Mouse (Mus musculus): ENCODE data around the gene Art3.

The Art3 gene

GRCm38 (mm10) chr5:92430723-92431122, 99.1 kb downstream of the Art3 start:
- no peak for DNase-seq

GRCm38 (mm10) chr5:92431611-92432010, 100.0 kb downstream of the Art3 start:
- no peak for DNase-seq

GRCm38 (mm10) chr5:92434070-92434469, 102.4 kb downstream of the Art3 start:
- DNase-seq: no peak

GRCm38 (mm10) chr5:92434571-92434985, 103.0 kb downstream of the Art3 start:
- no peak for DNase-seq

GRCm38 (mm10) chr5:92435025-92435584, 103.5 kb downstream of the Art3 start, which contains the start of gene Nup54:
Gene Nup54 (minus strand): TSS chr5:92435219.
- DNase-seq: peak; percentile 96

- no peak for DNase-seq
Measured at GRCm38 (mm10) chr5:92438540-92438939, 106.9 kb downstream of the Art3 start.

- DNase-seq: no peak
Measured at GRCm38 (mm10) chr5:92441494-92441893, 109.9 kb downstream of the Art3 start.

GRCm38 (mm10) chr5:92442914-92443313, 111.3 kb downstream of the Art3 start:
- DNase-seq: no peak

GRCm38 (mm10) chr5:92445016-92445415, 113.4 kb downstream of the Art3 start:
- no peak for DNase-seq

GRCm38 (mm10) chr5:92446736-92447135, 115.1 kb downstream of the Art3 start:
- no peak for DNase-seq

GRCm38 (mm10) chr5:92452876-92453275, 121.2 kb downstream of the Art3 start:
- no peak for DNase-seq

- DNase-seq: no peak
Measured at GRCm38 (mm10) chr5:92457410-92457809, 125.8 kb downstream of the Art3 start.

- no peak for DNase-seq
Measured at GRCm38 (mm10) chr5:92458726-92459125, 127.1 kb downstream of the Art3 start.

GRCm38 (mm10) chr5:92461321-92461720, 129.7 kb downstream of the Art3 start:
- DNase-seq: no peak
